Mouse (Mus musculus) lung, embryonic 16.5 days (tissue): ENCODE data around the gene Dpep1. TPM values are rescaled to one million over a fixed set of nuclear protein-coding genes. Genes with fewer than 3 reads are reported as not detected.

Source experiments
- ATAC-seq: fragments of 200-750 bp; cut with Nextera tagmentation; 2 replicates; pipeline ENCODE4 v1.8.0; 2017; ENCODE audit warnings: low read depth, mild to moderate bottlenecking, moderate library complexity
- H3K27ac ChIP-seq: fragments of 300-500 bp; sonication (generic); 2 replicates; pipeline ENCODE4 v1.5.1; 2014; ENCODE audit warnings: mild to moderate bottlenecking, control low read depth, low read length
- H3K27me3 ChIP-seq: fragments of 300-500 bp; sonication (generic); 2 replicates; pipeline ENCODE4 v1.6.1; 2014; ENCODE audit warnings: low read depth, low read length, mixed read lengths; ENCODE audit not compliant: control insufficient read depth, insufficient read depth
- H3K36me3 ChIP-seq: fragments of 300-500 bp; sonication (generic); 2 replicates; pipeline ENCODE4 v1.6.1; 2014; ENCODE audit warnings: low read length; ENCODE audit not compliant: control insufficient read depth, insufficient read depth
- H3K4me1 ChIP-seq: fragments of 300-500 bp; sonication (generic); replicated peaks from 2 replicates; pipeline ENCODE4 v1.6.1; 2014; ENCODE audit warnings: low read length, mixed read lengths; ENCODE audit not compliant: control insufficient read depth, insufficient read depth
- H3K4me2 ChIP-seq: fragments of 300-500 bp; sonication (generic); 2 replicates; pipeline ENCODE4 v1.6.1; 2014; ENCODE audit warnings: low read depth, low read length, control low read depth
- H3K4me3 ChIP-seq: fragments of 300-500 bp; sonication (generic); 2 replicates; pipeline ENCODE4 v1.5.1; 2014; ENCODE audit warnings: mild to moderate bottlenecking, low read length, control low read depth
- H3K9ac ChIP-seq: fragments of 300-500 bp; sonication (generic); 2 replicates; pipeline ENCODE4 v1.6.1; 2014; ENCODE audit warnings: low read length, control low read depth
- H3K9me3 ChIP-seq: fragments of 300-500 bp; sonication (generic); 2 replicates; pipeline ENCODE4 v1.6.1; 2016; ENCODE audit warnings: low read length; ENCODE audit not compliant: control insufficient read depth
- WGBS: fragments of 180-500 bp; shearing (Covaris S2); extraction: QIAGEN DNeasy Blood & Tissue Kit; methylation state at CpG from one replicate; pipeline ENCODE4 v1.1.7; 2014; 5-methylcytosine and 5-hydroxymethylcytosine counted together
- polyA plus RNA-seq: library from polyadenylated mRNA; unstranded; fragments of >200 nt; fragmentation: Nextera tagmentation; extraction: Ambion mirVana; gene quantifications from 2 replicates; pipeline ENCODE4 v1.2.1, GENCODE M21; 2015

Gene Dpep1
- 15.4 and 20.9 TPM in 2 replicates for polyA plus RNA-seq

GRCm38 (mm10) chr8:123185566-123186409, at the start of gene Dpep1:
Gene Dpep1, plus strand, starts transcription at chr8:123186242.
- Histone ChIP-seq H3K9me3 (no peaks in the 10 kb centered on the region), H3K27me3 (no peaks in the 10 kb centered on the region), H3K9ac (peak within 1 kb of the TSS; percentile 43), H3K36me3 (no peaks in the 10 kb centered on the region), H3K4me2 (peak within 1 kb of the TSS; percentile 32), H3K27ac (peak within 1 kb of the TSS; percentile 84), H3K4me3 (peak within 1 kb of the TSS; percentile 19; the same call in 1 of the 2 replicates), H3K4me1 (peaks cover 26% of the 10 kb centered on the region)
- ATAC-seq: peak; percentile 77
- WGBS: 12% methylated on average over 19 of the region's 19 CpGs

DNA sequence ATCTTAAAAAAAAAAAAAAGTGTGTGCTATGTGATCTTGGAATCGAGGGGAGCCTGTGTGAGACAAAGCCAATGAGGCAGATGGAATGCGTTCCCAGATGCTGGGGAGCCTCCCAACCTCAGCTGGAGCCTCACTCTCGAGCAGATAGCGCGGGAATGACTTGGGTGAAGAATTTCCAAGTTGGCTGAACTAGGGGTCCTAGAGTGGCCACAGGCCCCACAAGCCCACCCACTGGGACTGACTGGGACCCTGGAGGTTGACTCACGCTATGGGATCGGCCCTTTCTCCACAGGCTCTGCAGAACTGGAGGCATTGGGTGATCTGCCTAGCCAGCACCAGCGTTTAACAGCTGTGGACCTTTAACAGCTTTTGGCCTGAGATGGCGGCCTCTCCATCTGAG, 49.8 kb upstream of the Dpep1 start:
- Histone ChIP-seq H3K27ac (no peak overlapping the region), H3K4me3 (no peak overlapping the region), H3K27me3 (no peaks in the 10 kb centered on the region), H3K4me1 (peaks cover 19% of the 10 kb centered on the region), H3K9ac (no peak overlapping the region), H3K9me3 (peaks cover 4% of the 10 kb centered on the region; the same call in 1 of the 2 replicates), H3K36me3 (no peaks in the 10 kb centered on the region), H3K4me2 (no peak overlapping the region)
- 68% methylated on average over 9 of the region's 9 CpGs for WGBS
- no peak for ATAC-seq

GRCm38 (mm10) chr8:123137645-123138077, 48.4 kb upstream of the Dpep1 start:
- peak overlapping the region; percentile 74 for H3K27ac ChIP-seq
- H3K4me1 ChIP-seq: peaks cover 28% of the 10 kb centered on the region
- no peak overlapping the region for H3K4me2 ChIP-seq
- no peaks in the 10 kb centered on the region for H3K27me3 ChIP-seq
- H3K4me3 ChIP-seq: no peak overlapping the region
- 7% methylated on average over 2 of the region's 2 CpGs for WGBS
- no peaks in the 10 kb centered on the region for H3K36me3 ChIP-seq
- ATAC-seq: peak; percentile 67
- peaks cover 4% of the 10 kb centered on the region; the same call in 1 of the 2 replicates for H3K9me3 ChIP-seq
- H3K9ac ChIP-seq: peak overlapping the region; percentile 8; the same call in 1 of the 2 replicates

DNA sequence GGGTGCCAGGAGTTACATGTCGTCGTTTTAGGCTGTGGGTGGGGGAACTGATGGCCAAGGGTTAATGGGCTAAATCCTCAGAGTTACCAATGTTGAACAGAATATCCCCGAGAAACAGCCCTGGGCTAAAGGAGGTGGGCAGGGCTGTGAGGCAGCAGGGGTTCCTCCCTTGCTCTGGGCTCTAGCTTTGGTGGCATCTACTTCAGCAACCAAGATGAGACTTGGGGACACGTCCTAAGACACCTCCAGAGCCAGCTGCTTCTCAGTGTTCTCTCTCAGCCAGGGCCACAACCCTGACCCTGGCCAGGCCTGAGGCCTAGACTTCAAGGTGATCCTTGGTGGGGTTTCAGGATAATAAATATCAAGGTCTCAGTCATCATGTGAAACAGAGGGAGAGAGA, 47.3 kb upstream of the Dpep1 start:
- no peaks in the 10 kb centered on the region for H3K36me3 ChIP-seq
- no peak overlapping the region for H3K9ac ChIP-seq
- WGBS: 65% methylated on average over 4 of the region's 4 CpGs
- no peak for ATAC-seq
- no peak overlapping the region for H3K4me3 ChIP-seq
- no peak overlapping the region for H3K4me2 ChIP-seq
- no peaks in the 10 kb centered on the region for H3K27me3 ChIP-seq
- H3K4me1 ChIP-seq: peaks cover 30% of the 10 kb centered on the region
- no peak overlapping the region for H3K27ac ChIP-seq
- H3K9me3 ChIP-seq: no peaks in the 10 kb centered on the region

DNA sequence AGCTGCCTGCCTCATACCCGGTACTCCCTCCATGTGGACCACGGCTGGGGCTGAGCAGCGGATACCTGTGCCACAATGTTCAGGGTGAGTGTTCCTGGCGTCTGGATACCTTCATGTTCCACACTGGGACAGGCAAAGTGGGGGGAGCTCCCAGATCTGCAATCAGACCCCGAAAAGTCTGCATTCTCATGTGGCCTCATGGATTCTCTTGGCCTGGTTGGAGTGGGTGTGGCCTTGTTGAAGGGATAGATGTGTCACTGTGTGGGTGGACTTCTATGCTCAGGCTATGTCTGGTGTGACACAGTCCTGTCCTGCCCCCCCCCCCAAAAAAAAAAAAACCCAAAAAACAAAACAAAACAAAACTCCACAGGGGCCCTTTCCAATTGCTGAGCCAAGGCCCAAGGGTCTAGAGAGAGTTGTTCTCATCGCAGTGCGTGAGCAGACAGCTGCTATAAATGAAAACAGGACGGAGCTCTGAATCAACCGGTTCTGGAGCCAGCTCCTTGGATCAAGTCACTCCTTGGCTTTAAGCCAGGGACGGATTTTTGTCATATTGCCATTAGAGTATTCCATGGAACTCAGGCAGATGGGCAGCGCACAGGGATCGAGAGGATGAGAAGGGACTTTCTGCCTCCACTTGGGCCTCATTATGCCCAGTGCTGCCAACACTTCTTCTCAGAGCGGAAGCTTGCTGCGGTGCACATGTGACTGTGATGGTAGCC, 44.1 kb upstream of the Dpep1 start:
- peaks cover 30% of the 10 kb centered on the region for H3K4me1 ChIP-seq

DNA sequence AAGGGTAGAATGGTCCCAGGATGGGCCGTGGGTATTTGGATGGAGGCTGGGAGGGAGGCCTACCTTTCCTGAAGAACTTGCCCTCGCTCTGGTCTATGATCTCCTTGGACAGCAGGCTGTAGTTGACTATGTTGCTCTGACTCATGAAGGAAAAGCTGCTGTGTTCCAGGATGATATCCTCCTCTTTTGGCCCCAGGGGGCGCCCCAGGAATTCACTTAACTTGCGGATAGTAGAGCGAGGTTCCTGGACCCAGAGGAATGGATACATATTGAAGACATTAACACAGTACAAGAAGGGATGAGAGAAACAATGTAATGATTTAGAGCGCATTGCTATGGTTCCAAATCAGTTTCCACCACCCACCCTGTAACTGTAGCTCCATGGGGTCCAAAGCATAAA, 40.8 kb upstream of the Dpep1 start:
- Histone ChIP-seq H3K9me3 (no peaks in the 10 kb centered on the region), H3K4me1 (peaks cover 13% of the 10 kb centered on the region), H3K4me3 (no peak overlapping the region), H3K9ac (no peak overlapping the region), H3K4me2 (no peak overlapping the region), H3K27ac (peak overlapping the region; percentile 82), H3K27me3 (no peaks in the 10 kb centered on the region), H3K36me3 (no peaks in the 10 kb centered on the region)
- WGBS: 54% methylated on average over 6 of the region's 6 CpGs
- no peak for ATAC-seq

More for the DNA sequence above, 44.1 kb upstream of the Dpep1 start:
- peak; percentile 78 for ATAC-seq
- 47% methylated on average over 14 of the region's 14 CpGs for WGBS
- Histone ChIP-seq H3K9me3 (no peaks in the 10 kb centered on the region), H3K9ac (0 out of 2 replicates have a peak overlapping the region, but pooled peaks have one; percentile 25), H3K4me3 (no peak overlapping the region), H3K36me3 (no peaks in the 10 kb centered on the region), H3K4me2 (no peak overlapping the region), H3K27me3 (no peaks in the 10 kb centered on the region), H3K27ac (peak overlapping the region; percentile 97)

GRCm38 (mm10) chr8:123146390-123146789, 39.7 kb upstream of the Dpep1 start:
- Histone ChIP-seq H3K36me3 (no peaks in the 10 kb centered on the region), H3K27me3 (no peaks in the 10 kb centered on the region), H3K4me2 (no peak overlapping the region), H3K4me3 (no peak overlapping the region), H3K4me1 (peaks cover 16% of the 10 kb centered on the region), H3K27ac (peak overlapping the region; percentile 42), H3K9ac (no peak overlapping the region), H3K9me3 (no peaks in the 10 kb centered on the region)
- peak; percentile 21; the same call in 1 of the 2 replicates for ATAC-seq
- WGBS: 42% methylated on average over 7 of the region's 7 CpGs

- peak; percentile 72 for ATAC-seq
- H3K4me1 ChIP-seq: peaks cover 5% of the 10 kb centered on the region; the same call in 1 of the 2 replicates
- H3K27ac ChIP-seq: peak overlapping the region; percentile 87
- no peak overlapping the region for H3K4me2 ChIP-seq
- no peaks in the 10 kb centered on the region for H3K9me3 ChIP-seq
- no peak overlapping the region for H3K9ac ChIP-seq
- no peaks in the 10 kb centered on the region for H3K27me3 ChIP-seq
- H3K4me3 ChIP-seq: no peak overlapping the region
- no peaks in the 10 kb centered on the region for H3K36me3 ChIP-seq
- 30% methylated on average over 9 of the region's 9 CpGs for WGBS
Measured at GRCm38 (mm10) chr8:123150737-123151171, 35.3 kb upstream of the Dpep1 start.

DNA sequence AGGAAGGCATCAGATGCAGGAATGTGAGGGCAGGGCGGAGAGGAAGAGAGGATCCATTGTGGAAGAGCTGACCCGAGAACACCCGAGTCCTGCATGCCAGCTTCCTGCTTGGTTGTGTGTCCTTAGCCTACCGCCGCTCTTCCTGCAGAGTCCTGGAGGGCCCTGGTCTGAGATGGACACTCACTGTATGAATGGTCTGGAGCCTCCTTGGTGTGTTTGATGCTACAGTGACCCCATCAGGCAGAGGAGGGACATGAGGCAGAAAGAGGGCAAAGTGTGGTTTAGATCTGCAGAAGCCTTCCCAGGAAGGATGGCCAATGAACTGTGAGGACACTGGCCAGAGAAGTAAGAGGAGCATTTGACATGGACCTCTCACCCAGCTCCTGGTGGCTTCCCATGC, 30.9 kb upstream of the Dpep1 start:
- Histone ChIP-seq H3K36me3 (no peaks in the 10 kb centered on the region), H3K4me1 (peaks cover 22% of the 10 kb centered on the region; the same call in 1 of the 2 replicates), H3K27ac (no peak overlapping the region), H3K27me3 (no peaks in the 10 kb centered on the region), H3K9me3 (no peaks in the 10 kb centered on the region), H3K4me2 (no peak overlapping the region), H3K9ac (no peak overlapping the region), H3K4me3 (no peak overlapping the region)
- WGBS: 61% methylated on average over 5 of the region's 5 CpGs
- peak; percentile 59; the same call in 1 of the 2 replicates for ATAC-seq
